Mouse (Mus musculus) gastrocnemius, adult 18-20 months (tissue): Measurements from ENCODE around the gene Wdr26. TPM values are rescaled to one million over a fixed set of nuclear protein-coding genes. Genes with fewer than 3 reads are reported as not detected.

Source experiments
- DNase-seq: peaks from one replicate; pipeline ENCODE4 v3.0.0; 2021; ENCODE audit warnings: low spot score
- total RNA-seq, 2 experiments: library from RNA; stranded (reverse); gene quantifications; 2 replicates each; pipeline ENCODE4 v1.2.3; 2021

Gene Wdr26
- total RNA-seq, 2 experiments from 2014 or later = 89.7 to 92.7 TPM

DNA sequence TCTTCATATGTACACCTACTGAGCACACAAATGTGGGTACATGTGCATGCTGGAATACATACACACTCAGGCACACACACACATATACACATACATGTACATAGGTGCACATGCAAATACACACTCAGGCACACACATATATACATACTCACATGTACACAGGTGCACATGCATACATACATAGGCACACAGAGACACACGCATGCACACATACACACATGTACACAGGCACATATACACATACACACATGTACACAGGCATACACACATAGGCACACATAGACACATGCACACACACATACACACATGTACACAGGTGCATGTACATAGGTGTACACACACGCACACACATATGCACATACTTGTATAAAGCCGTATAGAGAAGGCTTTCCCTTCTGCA, 29.4 kb upstream of the Wdr26 start:
- no peak for DNase-seq

- no peak for DNase-seq
Measured at GRCm38 (mm10) chr1:181237332-181237731, 25.5 kb upstream of the Wdr26 start.

GRCm38 (mm10) chr1:181234326-181235035, 22.7 kb upstream of the Wdr26 start:
- DNase-seq = peak; percentile 47

DNA sequence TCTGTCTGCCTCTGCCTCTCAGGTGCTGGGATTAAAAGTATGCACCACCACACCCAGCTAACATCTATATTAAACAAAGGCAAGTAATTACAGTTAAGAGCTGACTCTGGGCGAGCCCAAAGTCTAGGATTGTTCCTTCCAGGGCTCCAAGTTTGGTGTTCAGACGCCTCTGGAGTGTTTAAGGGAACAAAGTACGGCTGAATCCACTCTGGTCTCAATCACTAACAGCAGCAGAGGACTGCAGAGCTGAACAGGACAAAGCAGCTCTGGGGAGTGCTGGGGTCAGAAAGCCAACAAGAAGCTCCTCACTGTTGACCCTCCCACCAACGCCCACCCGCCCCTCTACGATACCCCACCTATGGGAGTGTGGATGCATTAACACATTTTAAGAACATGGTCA, 21.9 kb upstream of the Wdr26 start:
- no peak for DNase-seq

- peak; percentile 84 for DNase-seq
Measured at GRCm38 (mm10) chr1:181232307-181233027, 20.7 kb upstream of the Wdr26 start.

- no peak for DNase-seq
Measured at GRCm38 (mm10) chr1:181231821-181232220, 20.0 kb upstream of the Wdr26 start.

GRCm38 (mm10) chr1:181231262-181231661, 19.5 kb upstream of the Wdr26 start:
- DNase-seq = no peak

GRCm38 (mm10) chr1:181230731-181231148, 18.9 kb upstream of the Wdr26 start:
- DNase-seq = no peak

DNA sequence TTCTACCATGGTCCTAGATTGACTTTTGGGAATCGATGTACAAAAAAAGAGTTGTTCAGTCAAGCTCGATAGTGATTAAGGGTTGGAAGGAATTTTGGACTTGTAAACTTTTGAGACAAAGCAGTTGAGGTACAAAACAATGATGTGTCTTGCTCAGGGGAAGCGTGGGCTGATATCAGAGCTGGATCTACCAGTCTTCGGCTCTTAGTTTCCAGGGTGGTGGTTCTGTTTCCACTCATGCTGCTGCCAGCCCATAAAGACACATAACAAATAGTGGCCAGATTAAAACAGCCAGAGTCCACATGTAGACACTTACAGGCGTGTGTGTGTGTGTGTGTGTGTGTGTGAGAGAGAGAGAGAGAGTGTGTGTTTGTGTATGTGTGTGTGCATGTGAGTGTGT, 17.2 kb upstream of the Wdr26 start:
- DNase-seq = no peak

- DNase-seq = no peak
Measured at GRCm38 (mm10) chr1:181228591-181228990, 16.8 kb upstream of the Wdr26 start.

DNA sequence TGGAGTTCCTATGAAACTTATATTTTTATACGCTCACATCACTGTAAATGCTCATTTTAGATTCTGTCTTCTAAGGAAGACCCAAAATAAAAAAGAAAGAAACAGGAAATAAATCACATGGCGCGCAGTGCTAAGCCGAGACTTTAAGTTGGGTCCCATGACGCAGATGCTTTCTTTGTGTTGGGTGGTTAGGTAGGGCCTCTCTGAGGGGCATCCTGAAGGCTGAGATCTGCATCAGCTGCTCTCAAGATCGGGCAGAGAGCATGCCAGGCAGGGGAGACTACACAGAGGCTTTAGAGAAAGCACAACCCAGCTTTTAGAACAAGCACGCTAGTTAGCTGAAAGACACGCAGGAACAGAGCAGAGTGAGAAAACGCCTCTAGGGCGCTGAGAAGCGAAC, 16.0 kb upstream of the Wdr26 start:
- DNase-seq = no peak

GRCm38 (mm10) chr1:181226850-181227249, 15.0 kb upstream of the Wdr26 start:
- DNase-seq = no peak

DNA sequence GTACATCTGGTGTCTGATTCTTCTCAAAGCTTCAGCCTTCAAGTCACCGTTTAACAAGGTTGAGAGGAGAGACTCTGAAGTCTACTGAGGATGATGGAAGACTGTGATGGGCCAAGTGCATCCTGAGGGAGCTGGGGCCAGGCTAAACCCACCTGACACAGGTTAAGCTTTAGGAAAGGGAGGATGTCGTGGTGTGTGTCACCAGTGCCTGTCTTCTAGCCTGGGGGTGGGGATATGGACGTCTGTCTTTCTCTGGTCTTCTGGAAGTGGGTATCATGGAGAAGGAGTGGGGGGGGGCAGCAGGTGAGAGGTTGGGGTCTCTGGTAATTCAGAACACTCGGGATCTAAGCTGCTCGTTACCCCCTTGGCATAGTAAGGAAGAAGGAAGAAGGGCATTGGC, 13.5 kb upstream of the Wdr26 start:
- no peak for DNase-seq

GRCm38 (mm10) chr1:181222041-181222440, 10.2 kb upstream of the Wdr26 start:
- DNase-seq = no peak

DNA sequence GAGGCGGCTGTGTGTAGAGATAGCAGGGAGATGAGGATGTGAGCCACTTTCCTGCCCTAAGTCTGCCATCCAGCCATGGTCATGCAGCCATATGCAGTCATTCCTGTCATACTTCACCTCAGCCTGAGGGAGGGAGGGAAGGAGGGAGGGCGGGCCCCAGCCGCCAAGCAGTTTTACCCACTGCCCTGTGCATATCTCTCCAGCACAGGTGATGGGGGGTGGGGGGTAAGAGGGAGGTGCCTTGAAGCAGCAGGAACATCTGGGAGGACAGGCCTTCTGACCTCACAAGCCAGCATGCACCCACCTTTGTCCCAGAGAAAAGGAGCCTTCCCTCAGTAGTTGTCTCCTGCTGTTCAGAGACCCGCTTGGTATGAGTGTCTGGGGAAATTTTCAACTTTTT, 4.5 kb upstream of the Wdr26 start:
- DNase-seq = no peak

DNA sequence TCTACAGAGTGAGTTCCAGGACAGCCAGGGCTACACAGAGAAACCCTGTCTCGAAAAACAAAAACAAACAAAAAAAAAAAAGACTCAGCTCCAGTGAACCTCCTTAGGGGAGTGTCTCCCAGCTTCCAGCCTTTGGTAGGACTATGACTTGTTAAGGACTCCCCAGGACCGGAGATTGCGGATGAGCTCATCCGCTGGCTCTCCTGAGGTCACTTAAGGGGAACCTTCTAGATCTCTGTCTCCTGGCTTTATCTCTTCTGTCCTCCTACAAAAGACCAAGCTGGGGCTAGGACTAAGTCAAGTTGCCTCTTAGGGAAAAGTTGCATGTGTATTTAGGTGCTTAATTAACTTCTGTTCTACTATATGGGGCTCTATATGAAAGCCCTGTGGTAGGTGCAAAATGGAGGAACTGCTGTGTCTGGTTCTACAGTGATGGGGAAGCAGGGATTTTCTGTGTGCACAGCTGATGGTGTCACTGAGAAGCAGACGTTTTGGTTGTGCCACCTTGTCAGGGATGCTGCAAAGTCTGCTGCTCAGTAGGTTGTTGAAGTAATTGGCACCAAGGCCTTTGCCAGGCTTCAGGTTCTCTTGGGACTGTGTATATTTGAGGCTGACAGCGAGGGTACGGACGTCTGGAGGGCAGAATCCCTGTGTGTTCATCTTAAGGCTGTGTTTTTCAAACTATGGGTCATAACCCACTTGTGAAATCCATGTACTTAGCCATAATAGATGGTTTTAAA, 2.7 kb upstream of the Wdr26 start:
- DNase-seq = no peak

- peak; percentile 36 for DNase-seq
Measured at GRCm38 (mm10) chr1:181211403-181211919, 340 bp downstream of the Wdr26 start.

DNA sequence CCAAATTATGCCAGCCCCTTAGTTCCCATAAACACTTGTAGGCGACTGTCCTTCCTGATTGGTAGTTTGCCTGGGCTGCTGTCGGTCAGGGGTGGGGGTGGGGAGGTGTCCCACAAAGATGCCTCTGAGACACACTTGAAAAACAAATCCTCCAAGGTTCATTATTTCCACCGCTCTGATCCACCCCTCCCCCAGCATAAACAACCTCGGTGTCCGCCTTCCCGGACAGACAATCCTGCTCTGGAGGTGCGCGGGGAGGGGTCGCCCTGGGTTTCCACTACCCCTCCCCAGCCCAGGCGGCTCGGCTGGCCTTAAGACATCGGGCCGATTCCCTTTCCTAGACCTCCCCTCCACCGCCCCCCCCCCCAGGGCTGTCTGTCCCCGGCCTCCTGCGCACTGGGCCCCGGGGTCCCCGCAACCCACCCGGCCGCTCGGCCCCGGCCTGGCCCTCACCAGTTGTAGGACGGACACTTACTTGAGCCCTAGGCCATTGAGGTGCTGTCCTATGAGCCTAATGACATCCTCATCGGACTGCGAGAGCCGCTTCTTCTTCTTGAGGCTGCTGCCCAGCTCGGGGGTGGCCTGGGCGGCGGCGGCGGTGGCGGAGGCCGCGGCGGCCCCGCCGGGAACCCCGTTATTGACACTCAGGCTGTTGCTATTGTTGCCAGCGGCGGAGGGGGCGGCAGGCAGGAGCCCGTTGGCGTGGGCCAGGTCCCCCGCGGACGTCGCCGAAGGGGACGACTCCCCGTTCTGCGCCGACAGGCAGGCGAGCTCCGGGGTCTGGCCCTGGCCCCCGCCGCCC, 999 bp downstream of the Wdr26 start:
- peak; percentile 31 for DNase-seq

GRCm38 (mm10) chr1:181210147-181210546, 1.7 kb downstream of the Wdr26 start:
- no peak for DNase-seq

DNA sequence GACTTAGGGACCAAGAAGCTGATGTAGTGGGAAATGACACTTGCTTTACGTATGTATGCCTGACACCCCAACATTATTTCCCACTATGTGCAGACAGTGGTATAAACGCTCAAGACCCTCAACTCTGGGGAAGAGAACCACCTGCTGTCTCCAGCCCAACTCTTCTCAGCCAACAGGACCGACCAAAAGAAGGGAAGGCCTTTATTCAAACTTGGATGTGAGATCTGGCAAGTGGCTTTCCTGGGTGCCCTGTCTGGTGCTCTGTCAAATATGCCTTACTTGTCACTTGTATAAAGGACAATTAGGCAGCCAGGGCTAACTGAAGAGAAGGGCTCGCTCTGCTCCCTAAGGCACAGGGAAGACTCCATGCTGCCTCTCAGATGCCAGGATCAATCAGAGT, 12.4 kb downstream of the Wdr26 start:
- no peak for DNase-seq

DNA sequence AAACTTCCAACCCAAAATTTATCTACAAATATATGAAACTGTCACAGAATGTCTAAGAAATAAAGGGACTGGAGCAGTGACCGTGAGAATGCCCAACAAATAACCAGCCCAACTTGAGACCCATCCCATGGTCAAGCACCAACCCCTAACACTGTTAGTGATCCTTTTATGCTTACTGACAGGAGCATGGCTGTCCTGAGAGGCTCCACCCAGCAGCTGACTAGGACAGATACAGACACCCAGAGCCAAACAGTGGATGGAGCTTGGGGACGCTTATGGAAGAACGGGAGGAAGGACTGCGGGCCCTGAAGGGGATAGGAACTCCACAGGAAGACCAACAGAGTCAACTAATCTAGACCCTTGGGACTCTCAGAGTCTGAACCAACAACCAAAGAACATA, 22.9 kb downstream of the Wdr26 start:
- DNase-seq = no peak
